In the genomic region with DNA sequence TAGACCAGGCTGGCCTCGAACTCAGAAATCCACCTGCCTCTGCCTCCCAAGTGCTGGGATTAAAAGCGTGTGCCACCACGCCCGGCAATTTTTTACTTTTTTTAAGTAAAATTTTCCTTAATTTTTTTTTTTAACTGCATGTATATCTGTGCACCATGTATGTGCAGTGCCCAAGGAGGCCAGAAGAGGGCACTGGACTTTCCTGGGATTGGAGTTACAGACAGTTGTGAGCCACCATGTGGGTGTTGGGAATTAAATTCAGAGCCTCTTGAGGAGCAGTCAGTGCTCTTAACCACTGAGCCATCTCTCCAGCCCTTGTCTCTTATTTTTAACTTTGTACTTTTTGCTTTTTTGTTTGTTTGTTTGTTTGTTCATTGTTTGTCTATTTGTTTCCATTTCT, we compare ENCODE assay signal across 12 mouse cellular contexts. TPM values are rescaled to one million over a fixed set of nuclear protein-coding genes. Genes with fewer than 3 reads are reported as not detected.
DNase-seq lines count a peak whose midpoint lies in the region; ATAC-seq and TF ChIP-seq lines count a peak whose summit lies in the region.
"Had no signal": no experiment of that assay in that cellular context is flagged by ENCODE, and none has a peak within 500 bp of the region (broad histone marks: within the 10 kb centered on the region; RNA-seq: fewer than 3 reads in every experiment).

No protein-coding gene starts in this region.

- no peak overlapping the region for H3K4me2 ChIP-seq in liver, embryonic 14.5 days (ENCODE audit: low read depth)

- WGBS in kidney, adult 2 months, result 94% methylated on average over 4 of the region's 4 CpGs
- WGBS in liver, embryonic 14.5 days (ENCODE audit: insufficient replicate concordance), result 64% methylated on average over 4 of the region's 4 CpGs

- no peak for ATAC-seq in liver, embryonic 14.5 days (ENCODE audit: insufficient read depth)
- no peak for ATAC-seq in inflammation-experienced regulatory T-cells, adult 6 months
- ATAC-seq: hindbrain, embryonic 16.5 days had no signal

- no peaks in the 10 kb centered on the region for H3K36me3 ChIP-seq in kidney, adult 2 months (ENCODE audit: control insufficient read depth, insufficient read depth, low read length)
- no peaks in the 10 kb centered on the region for H3K36me3 ChIP-seq in ES-E14 (ENCODE audit: control insufficient read depth, insufficient read depth, low read length, poor library complexity, severe bottlenecking)
- no peaks in the 10 kb centered on the region for H3K36me3 ChIP-seq in liver, embryonic 14.5 days (replicated peaks; ENCODE audit: control insufficient read depth, insufficient read depth, low read depth)
- H3K36me3 ChIP-seq: forebrain, embryonic 10.5 days; heart, embryonic 10.5 days had no signal

- no peaks in the 10 kb centered on the region for H3K4me1 ChIP-seq in kidney, adult 2 months (ENCODE audit: control insufficient read depth, insufficient read depth, low read length)
- H3K4me1 ChIP-seq in ES-E14 (ENCODE audit: control insufficient read depth in 2 of 2, insufficient read depth in 2 of 2, low read length in 2 of 2, poor library complexity in 1 of 2), result peaks cover 0 to 3% of the 10 kb centered on the region in 2 experiments; a peak in 1 of 4 replicates
- no peaks in the 10 kb centered on the region; a peak in 1 of 4 replicates for H3K4me1 ChIP-seq in liver, embryonic 14.5 days (replicated peaks; ENCODE audit: control insufficient read depth in 2 of 2, insufficient read depth in 2 of 2, low read length in 1 of 2)
- H3K4me1 ChIP-seq: forebrain, embryonic 10.5 days; heart, embryonic 10.5 days had no signal

- H3K27me3 ChIP-seq in kidney, adult 2 months (replicated peaks; ENCODE audit: control insufficient read depth, insufficient read depth, low read length), result no peaks in the 10 kb centered on the region; the same call in 1 of the 2 replicates
- H3K27me3 ChIP-seq in liver, embryonic 14.5 days (ENCODE audit: control insufficient read depth, insufficient read depth, low read length), result no peaks in the 10 kb centered on the region

- no peak for TF ChIP-seq POLR2A in kidney, adult 2 months (IDR thresholded peaks at IDR 0.05; ENCODE audit: low read depth, low read length)

- TF ChIP-seq CTCF in kidney, adult 2 months (conservative IDR thresholded peaks at IDR 0.05; ENCODE audit: insufficient read depth, insufficient read length, low read depth, low read length), result 0 out of 2 replicates have a peak, but pooled peaks have one; percentile 15
- TF ChIP-seq CTCF in liver, embryonic 14.5 days (IDR thresholded peaks at IDR 0.05; ENCODE audit: low read depth), result peak; percentile 67

- in situ Hi-C loops in ES-E14 (cut with MboI; ENCODE audit: low sequenced_read_pairs in 2 of 2, unreplicated experiment in 2 of 2), result no loop called here

- H3K9me3 ChIP-seq in ES-E14 (ENCODE audit: control insufficient read depth, insufficient read depth, low read depth, low read length), result no peaks in the 10 kb centered on the region; the same call in 1 of the 2 replicates
- no peaks in the 10 kb centered on the region for H3K9me3 ChIP-seq in liver, embryonic 14.5 days (ENCODE audit: control insufficient read depth, low read length)
- H3K9me3 ChIP-seq: heart, embryonic 10.5 days had no signal

- TF ChIP-seq EP300 in liver, embryonic 14.5 days (IDR thresholded peaks at IDR 0.05; ENCODE audit: low read depth), result no peak

- no peak overlapping the region for H3K9ac ChIP-seq in ES-E14 (ENCODE audit: insufficient read depth, low read depth, low read length, poor library complexity, severe bottlenecking)
- no peak overlapping the region for H3K9ac ChIP-seq in liver, embryonic 14.5 days (replicated peaks)

- H3K4me3 ChIP-seq in kidney, adult 2 months (ENCODE audit: insufficient read depth, low read depth, low read length), result no peak overlapping the region
- H3K4me3 ChIP-seq in ES-E14 (ENCODE audit: insufficient read depth in 1 of 2, low read depth in 1 of 2, low read length in 2 of 2, poor library complexity in 1 of 2, severe bottlenecking in 1 of 2), result no peak overlapping the region
- H3K4me3 ChIP-seq in liver, embryonic 14.5 days (ENCODE audit: insufficient read depth in 1 of 2, low read depth in 2 of 2, low read length in 2 of 2), result no peak overlapping the region
- H3K4me3 ChIP-seq: forebrain, embryonic 10.5 days; heart, embryonic 10.5 days; myocyte had no signal

- no peak overlapping the region for H3K27ac ChIP-seq in kidney, adult 2 months (ENCODE audit: insufficient read depth, low read depth, low read length)
- H3K27ac ChIP-seq in ES-E14 (ENCODE audit: insufficient read depth, low read depth, low read length, poor library complexity, severe bottlenecking), result no peak overlapping the region
- H3K27ac ChIP-seq in liver, embryonic 14.5 days, result no peak overlapping the region
- H3K27ac ChIP-seq: forebrain, embryonic 10.5 days; heart, embryonic 10.5 days had no signal

- peak; percentile 8 for DNase-seq in kidney, adult 2 months
- no peak for DNase-seq in kidney, postnatal 14 days
- DNase-seq in 3134 (ENCODE audit: extremely low read depth, insufficient read length, low spot score) (peak; percentile 24), ES-E14 (ENCODE audit: low read depth, low spot score) (no peak)
- peak in 1 of 3 experiments; percentile 6 for DNase-seq in liver, embryonic 14.5 days (ENCODE audit: low read depth in 3 of 3, low spot score in 3 of 3)
- DNase-seq in adrenal gland, postnatal 4 days (ENCODE audit: low spot score in 2 of 2), result no peak
- DNase-seq in ovary, postnatal 10 days (ENCODE audit: low spot score), result no peak

TF ChIP-seq in ES-E14, 5 proteins besides CTCF, POLR2A, EP300 and RAD21:
- TF ChIP-seq HCFC1 (IDR thresholded peaks at IDR 0.05; ENCODE audit: borderline replicate concordance, insufficient read depth, low read length) (no peak), CHD2 (IDR thresholded peaks at IDR 0.05; ENCODE audit: low read depth, low read length) (no peak), ZNF384 (IDR thresholded peaks at IDR 0.05; ENCODE audit: low read depth, low read length) (0 out of 2 replicates have a peak, but pooled peaks have one; percentile 24), ZC3H11A (IDR thresholded peaks at IDR 0.05; ENCODE audit: borderline replicate concordance, low read depth, low read length) (0 out of 2 replicates have a peak, but pooled peaks have one; percentile 7), MAFK (IDR thresholded peaks at IDR 0.05; ENCODE audit: insufficient read depth, low read depth, low read length) (no peak)

RNA-seq across cellular contexts. Expression of a gene that starts 16.0 kb away (rescaled TPM):
- 56.1 and 72.2 TPM in 2 replicates for polyA plus RNA-seq in kidney, adult 2 months (2012; rRNA removed)
- total RNA-seq in ES-E14 (2012; rRNA removed), result 360 and 368 TPM in 2 replicates
- polyA plus RNA-seq in liver, embryonic 14.5 days (2012; rRNA removed), result 14.0 and 21.4 TPM in 2 replicates
- polyA plus RNA-seq in liver, embryonic 14.5 days (2014; fragmentation: Nextera tagmentation; extraction: Ambion mirVana), result 10.2 and 11.5 TPM in 2 replicates
- 10 to 100 TPM; 16.3 to 26.1 (median 25.6) TPM for polyA plus RNA-seq in inflammation-experienced regulatory T-cells, adult 6 months (2017; shearing (Covaris generic))
- total RNA-seq in adrenal gland, postnatal 4 days (2021), result 100 to 1,000 TPM; 293 to 303 TPM

Comparison
In these comparisons a context has a peak if more than half of its experiments do, and no peak if none do; other contexts are left out.
1. DNase-seq: peak in kidney, adult 2 months (single experiment) and 3134 (single experiment); none in kidney, postnatal 14 days (single experiment), ES-E14 (single experiment), adrenal gland, postnatal 4 days (0 of 2) and ovary, postnatal 10 days (single experiment).